Mouse (Mus musculus) CH12.LX (cell line): ENCODE measurements around the gene Entpd5. TPM values are rescaled to one million over a fixed set of nuclear protein-coding genes. Genes with fewer than 3 reads are reported as not detected.

Source experiments
- DNase-seq: peaks from one replicate; pipeline ENCODE4 v3.0.0-alpha.2; 2013; ENCODE audit errors: extremely low read depth
- H3K27ac ChIP-seq: 2 replicates; pipeline ENCODE4 v1.5.1; 2012; ENCODE audit warnings: low read depth, mild to moderate bottlenecking, control low read depth, moderate library complexity; ENCODE audit not compliant: insufficient read depth
- H3K27me3 ChIP-seq: replicated peaks from 2 replicates; pipeline ENCODE3; 2012; ENCODE audit warnings: inconsistent platforms
- H3K36me3 ChIP-seq, 2 experiments: replicated peaks in 1 of 2; 2 replicates each; pipeline versions ENCODE3 to v1.6.1; 2012; ENCODE audit warnings: inconsistent platforms in 1 of 2, low read length in 1 of 2, mild to moderate bottlenecking in 1 of 2, mixed read lengths in 1 of 2, moderate library complexity in 1 of 2; ENCODE audit not compliant: control insufficient read depth in 1 of 2, insufficient read depth in 1 of 2
- H3K4me1 ChIP-seq, 2 experiments: 2 replicates each; pipeline ENCODE4 v1.6.1; 2012; ENCODE audit warnings: inconsistent platforms in 1 of 2, moderate library complexity in 1 of 2; ENCODE audit not compliant: insufficient read depth in 2 of 2, control insufficient read depth in 1 of 2
- H3K4me2 ChIP-seq: 2 replicates; pipeline ENCODE4 v1.6.1; 2012; ENCODE audit warnings: low read depth, mild to moderate bottlenecking, control low read depth; ENCODE audit not compliant: poor library complexity, insufficient read depth, severe bottlenecking
- H3K4me3 ChIP-seq, 3 experiments: fragments of 150-350 bp in 1 of 3; sonication (generic) in 1 of 3; replicated peaks in 1 of 3; 2 replicates each; pipeline versions ENCODE3 to v1.5.1; 2011 to 2012; ENCODE audit warnings: low read depth in 2 of 3, low read length in 2 of 3, mild to moderate bottlenecking in 2 of 3, moderate library complexity in 2 of 3, control low read depth in 1 of 3, improper control_type of control experiment in 1 of 3, inconsistent platforms in 1 of 3, mixed read lengths in 1 of 3; ENCODE audit not compliant: poor library complexity in 1 of 3
- H3K79me2 ChIP-seq: replicated peaks from 2 replicates; pipeline ENCODE4 v1.6.1; 2012; ENCODE audit warnings: mild to moderate bottlenecking, moderate library complexity; ENCODE audit not compliant: control insufficient read depth, poor library complexity, insufficient read depth, severe bottlenecking; ENCODE audit errors: extremely low read depth
- H3K9ac ChIP-seq: 2 replicates; pipeline ENCODE4 v1.6.1; 2012; ENCODE audit warnings: low read depth, mild to moderate bottlenecking, control low read depth, moderate library complexity; ENCODE audit not compliant: insufficient read depth
- H3K9me3 ChIP-seq: replicated peaks from 2 replicates; pipeline ENCODE3; 2012; ENCODE audit warnings: low read length, inconsistent platforms, mixed read lengths
- BHLHE40 ChIP-seq: IDR thresholded peaks from 2 replicates; pipeline ENCODE4 v1.6.1; 2011; ENCODE audit warnings: mild to moderate bottlenecking, low read depth, low read length, improper control_type of control experiment
- CHD2 ChIP-seq: IDR thresholded peaks from 2 replicates; pipeline ENCODE4 v1.6.1; 2011; ENCODE audit warnings: low read length, improper control_type of control experiment
- CTCF ChIP-seq, 2 experiments: IDR thresholded peaks in 1 of 2; conservative IDR thresholded peaks in 1 of 2; 2 replicates each; pipeline ENCODE4 v1.5.1; 2011 to 2012; ENCODE audit warnings: low read depth in 2 of 2, low read length in 2 of 2, improper control_type of control experiment in 1 of 2, inconsistent platforms in 1 of 2, mild to moderate bottlenecking in 1 of 2, moderate library complexity in 1 of 2
- E2F4 ChIP-seq: IDR thresholded peaks from 2 replicates; pipeline ENCODE4 v1.6.1; 2011; ENCODE audit warnings: low read depth, low read length, improper control_type of control experiment; ENCODE audit not compliant: insufficient replicate concordance
- EP300 ChIP-seq: IDR thresholded peaks from 2 replicates; pipeline ENCODE4 v1.6.1; 2011; ENCODE audit warnings: low read length, improper control_type of control experiment
- ETS1 ChIP-seq: conservative IDR thresholded peaks from 2 replicates; pipeline ENCODE4 v1.6.1; 2012; ENCODE audit warnings: low read depth, mild to moderate bottlenecking, inconsistent platforms, low read length, improper control_type of control experiment, moderate library complexity
- GABPA ChIP-seq: IDR thresholded peaks from 2 replicates; pipeline ENCODE4 v1.6.1; 2012; ENCODE audit warnings: low read depth, low read length, improper control_type of control experiment, inconsistent platforms; ENCODE audit not compliant: insufficient replicate concordance
- HCFC1 ChIP-seq: IDR thresholded peaks from 2 replicates; pipeline ENCODE4 v1.6.1; 2012; ENCODE audit warnings: low read depth, mild to moderate bottlenecking, inconsistent platforms, low read length, improper control_type of control experiment
- IRF4 ChIP-seq: IDR thresholded peaks from 2 replicates; pipeline ENCODE4 v1.6.1; 2014; ENCODE audit warnings: low read depth, mild to moderate bottlenecking, inconsistent platforms, low read length, improper control_type of control experiment
- JUN ChIP-seq: IDR thresholded peaks from 2 replicates; pipeline ENCODE4 v1.6.1; 2011; ENCODE audit warnings: low read depth, mild to moderate bottlenecking, low read length, improper control_type of control experiment, moderate library complexity; ENCODE audit not compliant: insufficient read depth
- JUND ChIP-seq: conservative IDR thresholded peaks from 2 replicates; pipeline ENCODE4 v1.6.1; 2011; ENCODE audit warnings: low read depth, low read length, improper control_type of control experiment
- KAT2A ChIP-seq: IDR thresholded peaks from 2 replicates; pipeline ENCODE4 v1.6.1; 2012; ENCODE audit warnings: low read length, improper control_type of control experiment, inconsistent platforms; ENCODE audit not compliant: insufficient replicate concordance
- MAX ChIP-seq: IDR thresholded peaks from 2 replicates; pipeline ENCODE4 v1.6.1; 2011; ENCODE audit warnings: low read length, improper control_type of control experiment
- MAZ ChIP-seq: IDR thresholded peaks from 2 replicates; pipeline ENCODE4 v1.6.1; 2012; ENCODE audit warnings: low read depth, mild to moderate bottlenecking, inconsistent platforms, low read length, improper control_type of control experiment, moderate library complexity
- MEF2A ChIP-seq: IDR thresholded peaks from 2 replicates; pipeline ENCODE4 v1.6.1; 2014; ENCODE audit warnings: low read depth, mild to moderate bottlenecking, inconsistent platforms, low read length, improper control_type of control experiment, borderline replicate concordance
- MYC ChIP-seq: IDR thresholded peaks from 2 replicates; pipeline ENCODE4 v1.6.1; 2011; ENCODE audit warnings: low read depth, mild to moderate bottlenecking, improper control_type of control experiment, low read length
- PAX5 ChIP-seq: IDR thresholded peaks from 2 replicates; pipeline ENCODE4 v1.6.1; 2012; ENCODE audit warnings: low read length, inconsistent platforms, mixed read lengths
- POLR2A ChIP-seq: IDR thresholded peaks from 2 replicates; pipeline ENCODE4 v1.6.1; 2011; ENCODE audit warnings: low read depth, mild to moderate bottlenecking, improper control_type of control experiment, low read length
- POLR2AphosphoS2 ChIP-seq: IDR thresholded peaks from 2 replicates; pipeline ENCODE4 v1.6.1; 2011; ENCODE audit warnings: low read depth, low read length, improper control_type of control experiment
- RAD21 ChIP-seq: IDR thresholded peaks from 2 replicates; pipeline ENCODE4 v1.6.1; 2011; ENCODE audit warnings: low read depth, mild to moderate bottlenecking, low read length, improper control_type of control experiment, moderate library complexity
- SMC3 ChIP-seq: IDR thresholded peaks from 2 replicates; pipeline ENCODE4 v1.6.1; 2011; ENCODE audit warnings: low read depth, low read length, improper control_type of control experiment
- TBP ChIP-seq: conservative IDR thresholded peaks from 2 replicates; pipeline ENCODE4 v1.6.1; 2011; ENCODE audit warnings: low read depth, low read length, improper control_type of control experiment
- UBTF ChIP-seq: IDR thresholded peaks from 2 replicates; pipeline ENCODE4 v1.6.1; 2012; ENCODE audit warnings: low read depth, mild to moderate bottlenecking, inconsistent platforms, low read length, improper control_type of control experiment, moderate library complexity
- USF1 ChIP-seq: IDR thresholded peaks from 2 replicates; pipeline ENCODE4 v1.6.1; 2014; ENCODE audit warnings: low read depth, mild to moderate bottlenecking, inconsistent platforms, low read length, improper control_type of control experiment
- ZC3H11A ChIP-seq: IDR thresholded peaks from 2 replicates; pipeline ENCODE4 v1.6.1; 2012; ENCODE audit warnings: low read depth, mild to moderate bottlenecking, inconsistent platforms, low read length, improper control_type of control experiment
- ZKSCAN1 ChIP-seq: IDR thresholded peaks from 2 replicates; pipeline ENCODE4 v1.6.1; 2012; ENCODE audit warnings: low read depth, inconsistent platforms, low read length, improper control_type of control experiment, borderline replicate concordance
- ZMIZ1 ChIP-seq: IDR thresholded peaks from 2 replicates; pipeline ENCODE4 v1.6.1; 2012; ENCODE audit warnings: low read depth, mild to moderate bottlenecking, inconsistent platforms, low read length, improper control_type of control experiment
- dilution Hi-C: fragments of 300-500 bp; cut with MboI; formaldehyde crosslinking; loops from 2 replicates; pipeline ENCODE4 v1.14.3; 2020; ENCODE audit warnings: low sequenced_read_pairs; ENCODE audit not compliant: extremely low pct_unique_long_range_greater_than_20kb, extremely low pct_ligation_motif_present
- in situ Hi-C: fragments of 300-500 bp; cut with MboI; formaldehyde crosslinking; loops from 3 replicates; pipeline ENCODE4 v1.14.3; 2019; ENCODE audit warnings: low sequenced_read_pairs, low pct_ligation_motif_present, low pct_unique_long_range_greater_than_20kb, mixed read lengths
- polyA plus RNA-seq: library from polyadenylated mRNA; unstranded; fragments of >175 nt; gene quantifications from 2 replicates; pipeline ENCODE4 v1.2.1, GENCODE M21; 2012; ENCODE audit warnings: low read depth; ENCODE audit not compliant: insufficient read length
- total RNA-seq, 2 experiments: library from RNA; depleted of rRNA; stranded (reverse); fragments of 300-350 nt in 1 of 2; fragments of >200 nt in 1 of 2; gene quantifications; 2 replicates each; pipeline ENCODE4 v1.2.3; 2012 to 2014

Gene Entpd5
- total and polyA plus RNA-seq, 3 experiments: 4.2 to 5.7 (median 5.3) TPM

DNA sequence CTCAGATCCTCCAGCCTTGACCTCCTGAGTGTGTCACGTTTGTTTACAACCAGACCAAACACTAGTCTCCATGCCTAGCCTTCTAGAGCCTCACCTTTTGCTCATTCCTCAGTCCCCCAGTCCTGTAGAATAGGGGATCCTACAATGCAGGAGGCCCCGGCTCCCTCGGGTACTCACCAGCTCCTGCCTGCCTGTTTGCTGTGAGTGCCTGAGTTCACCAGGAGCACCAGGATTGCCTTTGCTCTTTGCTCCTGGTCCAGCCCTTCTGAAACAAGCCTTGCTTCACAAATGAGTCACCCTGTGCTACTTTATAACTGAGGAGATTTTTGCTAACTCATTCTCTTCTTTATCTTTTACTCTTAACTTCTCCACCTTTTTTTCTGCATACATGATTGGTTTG is 8.2 kb downstream of the Entpd5 start:
- TF ChIP-seq IRF4 (no peak), KAT2A (no peak), TBP (no peak), MYC (no peak), ETS1 (no peak), MEF2A (no peak), ZKSCAN1 (no peak), POLR2A (no peak), USF1 (no peak), EP300 (no peak), PAX5 (no peak), MAX (no peak), SMC3 (no peak)
- no peaks in the 10 kb centered on the region for H3K79me2 ChIP-seq
- no peaks in the 10 kb centered on the region for H3K36me3 ChIP-seq
- H3K9me3 ChIP-seq: no peaks in the 10 kb centered on the region
- dilution Hi-C loops: no loop called here
- in situ Hi-C loops: no loop called here
- DNase-seq: no peak
- no peaks in the 10 kb centered on the region for H3K27me3 ChIP-seq
- H3K4me3 ChIP-seq: no peak overlapping the region
- H3K4me2 ChIP-seq: no peak overlapping the region
- peaks cover 0 to 7% of the 10 kb centered on the region in 2 experiments; a peak in 2 of 4 replicates for H3K4me1 ChIP-seq
- no peak overlapping the region for H3K27ac ChIP-seq
- H3K9ac ChIP-seq: no peak overlapping the region

DNA sequence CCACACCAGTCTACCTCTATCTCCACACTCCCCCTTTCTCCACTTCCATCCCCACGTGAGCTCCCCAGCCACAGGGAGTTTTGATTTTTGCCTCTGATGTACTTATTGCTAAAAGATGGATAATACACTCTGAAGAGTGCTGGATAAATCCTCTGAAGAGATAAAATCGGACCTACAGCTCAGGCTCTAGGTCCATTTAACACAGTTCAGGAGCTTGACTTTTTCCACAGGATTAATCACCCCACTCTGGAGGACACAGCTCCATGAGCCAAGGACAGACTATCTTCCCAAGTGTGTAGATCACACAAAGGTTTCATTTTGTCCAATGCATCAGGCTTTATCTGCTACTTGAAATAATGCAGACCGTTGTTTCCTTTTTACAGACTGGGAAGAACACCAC is 8.8 kb downstream of the Entpd5 start:
- Histone ChIP-seq H3K27me3 (no peaks in the 10 kb centered on the region), H3K4me1 (peaks cover 0 to 7% of the 10 kb centered on the region in 2 experiments; a peak in 2 of 4 replicates), H3K9me3 (no peaks in the 10 kb centered on the region), H3K27ac (no peak overlapping the region), H3K9ac (no peak overlapping the region), H3K36me3 (no peaks in the 10 kb centered on the region), H3K79me2 (no peaks in the 10 kb centered on the region), H3K4me2 (no peak overlapping the region), H3K4me3 (no peak overlapping the region)
- no peak for TF ChIP-seq EP300
- in situ Hi-C loops: no loop called here
- DNase-seq: no peak
- dilution Hi-C loops: no loop called here

DNA sequence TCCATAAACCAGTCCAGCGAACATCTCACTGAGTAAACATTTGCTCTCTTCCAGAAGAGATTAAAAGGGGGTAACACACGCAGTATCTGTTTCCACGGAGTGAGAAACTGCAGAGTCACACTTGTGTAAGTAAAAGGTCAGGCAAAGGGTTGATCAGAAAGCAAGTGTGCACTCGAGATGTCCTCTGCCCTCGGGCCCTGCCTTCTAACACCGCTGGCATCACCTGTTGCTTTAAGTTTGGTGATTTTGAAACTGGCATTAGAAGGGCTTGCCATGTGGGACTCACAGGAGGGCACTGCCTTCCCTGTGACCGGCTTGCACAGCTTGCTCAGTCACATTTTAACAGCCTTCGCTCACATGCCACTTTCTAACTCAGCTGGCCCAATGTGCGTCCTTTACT is 9.2 kb downstream of the Entpd5 start:
- Histone ChIP-seq H3K9ac (no peak overlapping the region), H3K27me3 (no peaks in the 10 kb centered on the region), H3K4me2 (no peak overlapping the region), H3K4me1 (peaks cover 0 to 7% of the 10 kb centered on the region in 2 experiments; a peak in 2 of 4 replicates), H3K9me3 (no peaks in the 10 kb centered on the region), H3K36me3 (no peaks in the 10 kb centered on the region), H3K27ac (no peak overlapping the region), H3K79me2 (no peaks in the 10 kb centered on the region), H3K4me3 (no peak overlapping the region)
- in situ Hi-C loops: no loop called here
- TF ChIP-seq MAX (no peak), ZKSCAN1 (no peak), MYC (no peak), CHD2 (no peak), ZC3H11A (no peak), E2F4 (no peak), CTCF (conservative IDR thresholded peaks at IDR 0.05 in 1 of 2, IDR thresholded peaks at IDR 0.05 in 1 of 2; ENCODE audit: low read depth in 2 of 2, low read length in 2 of 2) (no peak), BHLHE40 (no peak), MAZ (no peak), EP300 (no peak), POLR2AphosphoS2 (no peak), JUND (no peak), ZMIZ1 (no peak), UBTF (no peak), RAD21 (no peak), GABPA (no peak), TBP (no peak), JUN (no peak), PAX5 (no peak), HCFC1 (no peak)
- dilution Hi-C loops: no loop called here
- no peak for DNase-seq
